Mouse (Mus musculus): ENCODE measurements at regions not wholly inside any gene's neighbourhood (a gene's known extent, or its start where the extent isn't known, plus 50 kb on each side); places are given as distances from the start of the nearest gene placed in this dataset.
A peak's percentile ranks its signal among the peaks of the same experiment; 100 is the strongest.

- 64% methylated on average over 8 of the region's 8 CpGs for WGBS (ENCODE audit: insufficient replicate concordance)
- Histone ChIP-seq H3K4me1 (replicated peaks) (peaks cover 18% of the 10 kb centered on the region), H3K9me3 (replicated peaks) (0 out of 2 replicates have a peak, but pooled peaks cover 3% of the 10 kb centered on the region), H3K4me2 (no peak overlapping the region), H3K36me3 (no peaks in the 10 kb centered on the region), H3K27ac (no peak overlapping the region), H3K27me3 (peaks cover 20% of the 10 kb centered on the region; the same call in 1 of the 2 replicates), H3K9ac (no peak overlapping the region), H3K4me3 (replicated peaks) (no peak overlapping the region)
- no peak for ATAC-seq (ENCODE audit: low read depth)
- DNase-seq = no peak
These were observed 151.7 kb upstream of the Med13l start for GRCm38 (mm10) chr5:118408826-118409225.

DNA sequence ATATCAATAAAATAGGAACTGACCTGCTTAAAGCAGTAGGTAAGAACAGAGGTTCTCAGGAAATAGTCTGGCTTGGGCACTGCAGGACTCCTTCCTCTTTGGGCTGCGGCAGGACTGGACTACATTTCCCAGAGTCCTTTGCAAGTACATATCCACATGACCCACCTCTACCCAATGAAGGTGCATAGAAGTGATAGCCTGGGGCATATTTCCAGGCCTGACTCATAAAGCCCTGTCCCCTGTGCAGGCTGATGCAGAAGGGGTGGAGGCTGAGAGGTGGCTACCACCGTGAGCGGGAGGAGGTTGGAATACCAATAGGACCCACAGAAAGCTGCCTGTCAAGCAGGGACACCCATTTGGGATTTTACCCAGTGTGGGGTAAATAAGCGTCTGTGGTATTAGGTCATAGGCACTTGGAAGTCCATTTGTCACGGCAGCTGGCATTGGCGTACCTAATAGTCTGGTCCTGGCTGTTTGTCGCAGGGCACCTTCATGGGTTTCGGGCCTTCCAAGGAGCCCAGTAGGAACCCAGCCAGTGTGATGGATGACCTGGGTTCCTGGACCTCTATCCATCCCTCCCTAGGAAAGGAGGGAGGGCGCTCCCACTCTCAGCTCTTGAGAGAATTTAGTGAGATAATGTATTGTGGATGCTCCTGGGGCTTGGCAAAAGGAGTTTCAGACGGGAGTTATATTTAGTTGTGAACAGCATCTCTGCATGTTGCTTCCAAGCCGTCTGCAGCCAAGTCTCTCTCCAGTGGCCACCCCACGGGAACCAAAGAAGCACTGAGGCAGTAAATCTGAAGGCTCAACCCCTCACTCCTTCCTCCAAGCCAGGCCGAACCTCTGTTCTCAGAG is 146.8 kb upstream of the Med13l start:
- no peaks in the 10 kb centered on the region for H3K36me3 ChIP-seq
- DNase-seq (peak; percentile 42), ATAC-seq (ENCODE audit: low read depth) (peak; percentile 92)
- peaks cover 19% of the 10 kb centered on the region for H3K4me1 ChIP-seq (replicated peaks)
- H3K27me3 ChIP-seq = 0 out of 2 replicates have a peak, but pooled peaks cover 16% of the 10 kb centered on the region
- H3K4me3 ChIP-seq (replicated peaks) = no peak overlapping the region
- H3K4me2 ChIP-seq = no peak overlapping the region
- no peak overlapping the region for H3K27ac ChIP-seq
- no peaks in the 10 kb centered on the region for H3K9me3 ChIP-seq (replicated peaks)
- H3K9ac ChIP-seq = no peak overlapping the region
- WGBS (ENCODE audit: insufficient replicate concordance) = 65% methylated on average over 13 of the region's 13 CpGs

GRCm38 (mm10) chr5:118419344-118420037 is 141.0 kb upstream of the Med13l start:
- H3K4me1 ChIP-seq (replicated peaks) = peaks cover 40% of the 10 kb centered on the region
- peak overlapping the region; percentile 54 for H3K4me2 ChIP-seq
- H3K36me3 ChIP-seq = no peaks in the 10 kb centered on the region
- H3K4me3 ChIP-seq (replicated peaks) = peak overlapping the region; percentile 39
- peak overlapping the region; percentile 51 for H3K9ac ChIP-seq
- ATAC-seq (ENCODE audit: low read depth) (peak; percentile 98), DNase-seq (peak; percentile 50)
- H3K9me3 ChIP-seq (replicated peaks) = no peaks in the 10 kb centered on the region
- H3K27ac ChIP-seq = peak overlapping the region; percentile 93
- 57% methylated on average over 7 of the region's 7 CpGs for WGBS (ENCODE audit: insufficient replicate concordance)
- peaks cover 30% of the 10 kb centered on the region for H3K27me3 ChIP-seq

DNA sequence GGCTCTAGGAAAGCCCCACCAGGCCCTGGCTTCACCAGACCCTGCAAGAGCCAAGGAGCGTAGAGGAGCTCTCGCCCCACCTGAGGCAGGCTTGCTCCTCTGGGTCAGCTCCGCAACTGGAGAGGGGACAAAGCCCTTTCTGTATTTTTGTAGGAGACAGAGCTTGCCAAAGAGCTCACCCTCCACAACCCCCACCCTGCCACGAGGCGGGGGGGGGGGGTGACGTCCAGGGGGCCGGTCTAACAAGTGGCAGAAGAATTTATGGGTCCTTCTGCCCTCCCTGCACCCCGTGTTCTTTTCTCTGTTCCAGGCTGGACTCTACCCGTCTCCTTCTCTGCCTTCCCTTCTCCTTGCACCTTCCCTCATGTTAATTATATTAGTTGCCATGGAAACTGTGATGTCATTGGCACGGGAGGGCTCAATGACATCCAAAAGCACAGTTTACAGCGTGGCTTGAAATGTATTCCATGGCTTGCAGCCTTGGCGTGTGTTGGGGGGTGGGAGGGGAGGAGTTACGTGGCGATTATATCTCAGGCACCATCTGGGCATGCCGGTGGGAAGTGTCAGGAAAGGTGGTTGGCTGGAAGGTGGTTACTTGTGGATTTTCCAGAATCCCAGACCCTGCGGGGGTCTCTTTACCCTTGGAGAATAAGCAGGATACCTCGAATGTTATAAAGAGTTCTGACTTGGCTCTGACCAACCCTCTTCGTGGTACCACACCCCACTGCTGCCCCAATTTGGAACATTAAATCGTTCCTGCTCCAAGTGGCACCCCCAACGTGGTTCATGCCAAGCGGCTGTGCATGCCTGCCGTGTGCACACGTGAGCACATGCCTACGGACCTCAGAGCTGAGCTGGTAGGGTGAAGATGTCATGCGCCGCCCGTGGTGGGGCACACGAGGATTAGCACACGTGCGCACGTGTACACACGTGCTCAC is 138.3 kb upstream of the Med13l start:
- Histone ChIP-seq H3K27ac (no peak overlapping the region), H3K4me3 (replicated peaks) (no peak overlapping the region), H3K9ac (no peak overlapping the region), H3K27me3 (peaks cover 40% of the 10 kb centered on the region), H3K4me2 (no peak overlapping the region), H3K9me3 (replicated peaks) (no peaks in the 10 kb centered on the region), H3K36me3 (no peaks in the 10 kb centered on the region), H3K4me1 (replicated peaks) (peaks cover 48% of the 10 kb centered on the region)
- WGBS (ENCODE audit: insufficient replicate concordance) = 49% methylated on average over 32 of the region's 32 CpGs
- ATAC-seq (ENCODE audit: low read depth) (no peak), DNase-seq (no peak)

GRCm38 (mm10) chr5:118424177-118424576 is 136.3 kb upstream of the Med13l start:
- Histone ChIP-seq H3K27me3 (peaks cover 57% of the 10 kb centered on the region), H3K4me3 (replicated peaks) (no peak overlapping the region)
- ATAC-seq (ENCODE audit: low read depth) = no peak

GRCm38 (mm10) chr5:118424764-118425568 is 135.5 kb upstream of the Med13l start:
- Histone ChIP-seq H3K4me2 (no peak overlapping the region), H3K27ac (no peak overlapping the region), H3K4me3 (replicated peaks) (no peak overlapping the region), H3K27me3 (peaks cover 65% of the 10 kb centered on the region), H3K9me3 (replicated peaks) (no peaks in the 10 kb centered on the region), H3K9ac (no peak overlapping the region), H3K4me1 (replicated peaks) (peaks cover 32% of the 10 kb centered on the region), H3K36me3 (no peaks in the 10 kb centered on the region)
- DNase-seq (no peak), ATAC-seq (ENCODE audit: low read depth) (no peak)
- 38% methylated on average over 9 of the region's 9 CpGs for whole genome bisulfite sequencing (ENCODE audit: insufficient replicate concordance)

More at GRCm38 (mm10) chr5:118424177-118424576, 136.3 kb upstream of the Med13l start:
- Histone ChIP-seq H3K27ac (no peak overlapping the region), H3K9ac (no peak overlapping the region), H3K36me3 (no peaks in the 10 kb centered on the region), H3K9me3 (replicated peaks) (no peaks in the 10 kb centered on the region), H3K4me1 (replicated peaks) (peaks cover 40% of the 10 kb centered on the region), H3K4me2 (no peak overlapping the region)
- WGBS (ENCODE audit: insufficient replicate concordance) = 48% methylated on average over 3 of the region's 3 CpGs
- no peak for DNase-seq

GRCm38 (mm10) chr5:118426673-118427072 is 133.8 kb upstream of the Med13l start:
- Histone ChIP-seq H3K9me3 (replicated peaks) (no peaks in the 10 kb centered on the region), H3K9ac (no peak overlapping the region), H3K27me3 (peaks cover 75% of the 10 kb centered on the region), H3K4me1 (replicated peaks) (peaks cover 21% of the 10 kb centered on the region), H3K4me2 (no peak overlapping the region), H3K36me3 (no peaks in the 10 kb centered on the region), H3K27ac (no peak overlapping the region), H3K4me3 (replicated peaks) (no peak overlapping the region)
- DNase-seq (no peak), ATAC-seq (ENCODE audit: low read depth) (no peak)
- WGBS (ENCODE audit: insufficient replicate concordance) = 38% methylated on average over 5 of the region's 5 CpGs

DNA sequence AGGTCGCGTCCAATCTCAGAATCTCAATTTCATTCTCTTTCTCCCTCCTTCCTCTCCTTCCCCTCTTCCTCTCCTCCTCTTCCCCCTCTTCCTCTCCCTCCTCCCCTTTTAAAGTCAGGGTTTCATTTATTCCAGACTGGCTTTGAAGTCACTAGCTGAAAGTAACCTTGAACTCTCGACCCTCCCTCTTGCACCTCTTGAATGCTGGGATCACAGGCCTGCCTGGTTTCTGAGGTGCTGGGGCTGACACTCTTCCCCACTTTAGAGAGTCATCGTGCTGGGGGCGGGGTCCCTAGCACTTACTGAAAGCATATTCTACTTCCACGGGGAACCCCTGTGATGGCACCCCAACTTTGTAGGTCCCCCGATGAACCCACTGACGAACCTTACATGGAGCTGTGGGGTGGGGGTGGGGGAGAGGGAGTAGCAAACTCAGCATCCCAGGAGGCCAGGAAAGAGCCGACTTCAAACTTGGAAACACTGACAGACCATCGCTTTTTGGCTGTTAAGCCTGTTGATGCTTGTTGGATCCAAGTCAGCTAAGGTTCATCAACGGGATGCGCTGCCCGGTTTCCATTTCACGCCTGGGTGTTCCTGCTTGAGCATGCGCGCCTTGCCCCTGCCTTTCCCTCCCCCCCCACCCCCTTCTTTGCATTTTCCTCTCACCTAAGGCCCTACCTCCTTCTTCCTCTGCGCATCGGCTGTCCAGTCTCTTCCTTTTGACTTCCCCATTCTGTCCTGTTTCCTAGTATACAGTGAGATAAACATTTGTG is 132.0 kb upstream of the Med13l start:
- no peak overlapping the region for H3K9ac ChIP-seq
- no peak overlapping the region for H3K27ac ChIP-seq
- peaks cover 66% of the 10 kb centered on the region for H3K27me3 ChIP-seq
- WGBS (ENCODE audit: insufficient replicate concordance) = 62% methylated on average over 18 of the region's 18 CpGs
- ATAC-seq (ENCODE audit: low read depth) (no peak), DNase-seq (no peak)
- H3K4me3 ChIP-seq (replicated peaks) = no peak overlapping the region
- no peaks in the 10 kb centered on the region for H3K9me3 ChIP-seq (replicated peaks)
- H3K4me1 ChIP-seq (replicated peaks) = peaks cover 12% of the 10 kb centered on the region; the same call in 1 of the 2 replicates
- no peak overlapping the region for H3K4me2 ChIP-seq
- no peaks in the 10 kb centered on the region for H3K36me3 ChIP-seq

- DNase-seq (peak; percentile 13), ATAC-seq (ENCODE audit: low read depth) (no peak)
- no peak overlapping the region for H3K27ac ChIP-seq
- H3K9me3 ChIP-seq (replicated peaks) = peaks cover 5% of the 10 kb centered on the region; the same call in 1 of the 2 replicates
- H3K27me3 ChIP-seq = peaks cover 78% of the 10 kb centered on the region
- peaks cover 26% of the 10 kb centered on the region for H3K4me1 ChIP-seq (replicated peaks)
- no peaks in the 10 kb centered on the region for H3K36me3 ChIP-seq
- H3K4me3 ChIP-seq (replicated peaks) = no peak overlapping the region
- no peak overlapping the region for H3K9ac ChIP-seq
- WGBS (ENCODE audit: insufficient replicate concordance) = 60% methylated on average over 4 of the region's 4 CpGs
- H3K4me2 ChIP-seq = no peak overlapping the region
These were observed 126.9 kb upstream of the Med13l start for GRCm38 (mm10) chr5:118433599-118433998.

Data from liver, embryonic 13.5 days (tissue).